Mouse (Mus musculus): Measurements from ENCODE around the gene Suclg2.

DNA sequence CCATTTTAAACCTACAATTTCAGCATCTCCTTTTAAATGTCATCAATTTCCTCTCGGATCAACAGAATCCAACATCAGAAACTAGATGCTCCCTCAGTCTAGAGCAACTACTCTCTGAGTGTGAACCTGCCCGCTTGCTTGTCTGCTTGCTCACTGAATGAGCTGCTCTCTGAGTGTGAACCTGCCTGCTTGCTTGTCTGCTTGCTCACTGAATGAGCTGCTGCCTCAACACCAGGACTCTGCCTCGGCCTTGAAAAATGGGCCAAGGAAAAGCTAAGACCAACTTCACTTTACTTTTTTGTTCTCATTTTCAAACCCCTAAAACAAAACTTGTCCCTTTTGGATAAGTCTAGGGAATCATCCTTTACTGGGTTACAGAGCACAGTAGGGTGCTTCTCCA is 64.9 kb downstream of the Suclg2 start:
- TF ChIP-seq CTCF (IDR thresholded peaks at IDR 0.05; ENCODE audit: low read depth, low read length) (no peak), GATA1 (IDR thresholded peaks at IDR 0.05; ENCODE audit: borderline replicate concordance, low read length) (no peak)
